Mouse (Mus musculus) stomach, postnatal 0 days (tissue): ENCODE measurements around the gene Thbs3. TPM values are rescaled to one million over a fixed set of nuclear protein-coding genes. Genes with fewer than 3 reads are reported as not detected.

Experiments used
- ATAC-seq: fragments of 200-750 bp; cut with Nextera tagmentation; 2 replicates; pipeline ENCODE4 v1.8.0; 2017; ENCODE audit not compliant: low FRiP score, low TSS enrichment
- DNase-seq: peaks from one replicate; pipeline ENCODE4 v3.0.0-alpha.2; 2016; ENCODE audit warnings: low spot score
- H3K27ac ChIP-seq: fragments of 300-500 bp; sonication (generic); replicated peaks from 2 replicates; pipeline ENCODE4 v1.5.1; 2014; ENCODE audit warnings: mild to moderate bottlenecking, control low read depth
- H3K27me3 ChIP-seq: fragments of 300-500 bp; sonication (generic); 2 replicates; pipeline ENCODE4 v1.6.1; 2014; ENCODE audit warnings: low read length; ENCODE audit not compliant: control insufficient read depth, insufficient read depth
- H3K36me3 ChIP-seq: fragments of 300-500 bp; sonication (generic); 2 replicates; pipeline ENCODE4 v1.6.1; 2014; ENCODE audit warnings: low read length, mixed read lengths; ENCODE audit not compliant: control insufficient read depth, insufficient read depth
- H3K4me1 ChIP-seq: fragments of 300-500 bp; sonication (generic); replicated peaks from 2 replicates; pipeline ENCODE4 v1.6.1; 2014; ENCODE audit warnings: antibody characterized with exemption; ENCODE audit not compliant: control insufficient read depth, insufficient read depth
- H3K4me2 ChIP-seq: fragments of 300-500 bp; sonication (generic); replicated peaks from 2 replicates; pipeline ENCODE4 v1.6.1; 2014; ENCODE audit warnings: low read depth, mild to moderate bottlenecking, control low read depth, moderate library complexity
- H3K4me3 ChIP-seq: fragments of 300-500 bp; sonication (generic); 2 replicates; pipeline ENCODE4 v1.5.1; 2014; ENCODE audit warnings: low read depth, low read length, control low read depth
- H3K9ac ChIP-seq: fragments of 300-500 bp; sonication (generic); 2 replicates; pipeline ENCODE4 v1.6.1; 2014; ENCODE audit warnings: mild to moderate bottlenecking, low read length, control low read depth, mixed read lengths
- H3K9me3 ChIP-seq: fragments of 300-500 bp; sonication (generic); 2 replicates; pipeline ENCODE4 v1.6.1; 2016; ENCODE audit warnings: low read length; ENCODE audit not compliant: control insufficient read depth
- CTCF ChIP-seq: IDR thresholded peaks from 2 replicates; pipeline ENCODE4 v1.5.1; 2016; ENCODE audit warnings: antibody characterized with exemption, low read depth, mild to moderate bottlenecking, moderate library complexity
- EP300 ChIP-seq: optimal IDR thresholded peaks from 2 replicates; pipeline ENCODE3; 2016; ENCODE audit warnings: antibody characterized with exemption
- WGBS: fragments of 180-500 bp; shearing (Covaris S2); extraction: QIAGEN DNeasy Blood & Tissue Kit; methylation state at CpG from one replicate; pipeline ENCODE4 v1.1.7; 2014; 5-methylcytosine and 5-hydroxymethylcytosine counted together
- polyA plus RNA-seq: library from polyadenylated mRNA; unstranded; fragments of >200 nt; fragmentation: Nextera tagmentation; extraction: Ambion mirVana; gene quantifications from 2 replicates; pipeline ENCODE4 v1.2.1, GENCODE M21; 2015

Thbs3 gene
- polyA plus RNA-seq, 1 experiment from 2014 or later: 25.5 TPM

GRCm38 (mm10) chr3:89226361-89226760, 11.4 kb downstream of the Thbs3 start:
- Histone ChIP-seq H3K9me3 (no peaks in the 10 kb centered on the region), H3K27ac (no peak overlapping the region), H3K4me3 (no peak overlapping the region), H3K27me3 (no peaks in the 10 kb centered on the region), H3K4me2 (no peak overlapping the region; the same call in 1 of the 2 replicates), H3K9ac (0 out of 2 replicates have a peak overlapping the region, but pooled peaks have one; percentile 23), H3K4me1 (peaks cover 3% of the 10 kb centered on the region; the same call in 1 of the 2 replicates), H3K36me3 (peaks cover 4% of the 10 kb centered on the region; the same call in 1 of the 2 replicates)
- TF ChIP-seq CTCF (no peak), EP300 (no peak)
- ATAC-seq (no peak), DNase-seq (no peak)
- 49% methylated on average over 11 of the region's 11 CpGs for WGBS

- DNase-seq: no peak
- peaks cover 3% of the 10 kb centered on the region; the same call in 1 of the 2 replicates for H3K4me1 ChIP-seq
- TF ChIP-seq CTCF (no peak), EP300 (no peak)
- peak within 1 kb of the TSS; percentile 38 for H3K4me3 ChIP-seq
- peak within 1 kb of the TSS; percentile 77 for H3K27ac ChIP-seq
- ATAC-seq: no peak
- no peaks in the 10 kb centered on the region for H3K27me3 ChIP-seq
- peak within 1 kb of the TSS; percentile 41; the same call in 1 of the 2 replicates for H3K9ac ChIP-seq
- H3K4me2 ChIP-seq: peak within 1 kb of the TSS; percentile 61
- H3K36me3 ChIP-seq: peaks cover 4% of the 10 kb centered on the region; the same call in 1 of the 2 replicates
- 10% methylated on average over 20 of the region's 21 CpGs for whole genome bisulfite sequencing
- no peaks in the 10 kb centered on the region for H3K9me3 ChIP-seq
These were observed 11.9 kb downstream of the Thbs3 start, which contains the start of gene Mtx1 for GRCm38 (mm10) chr3:89226900-89227299. Gene Mtx1, minus strand, starts transcription at chr3:89227088.

- Histone ChIP-seq H3K27me3 (no peaks in the 10 kb centered on the region), H3K4me2 (peak overlapping the region; percentile 61), H3K4me3 (peak overlapping the region; percentile 38), H3K9me3 (no peaks in the 10 kb centered on the region), H3K9ac (peak overlapping the region; percentile 41; the same call in 1 of the 2 replicates), H3K36me3 (peaks cover 4% of the 10 kb centered on the region; the same call in 1 of the 2 replicates), H3K4me1 (peaks cover 3% of the 10 kb centered on the region; the same call in 1 of the 2 replicates), H3K27ac (peak overlapping the region; percentile 77)
- WGBS: 3% methylated on average over 41 of the region's 41 CpGs
- ATAC-seq (peak; percentile 75), DNase-seq (peak; percentile 91)
- no peak for TF ChIP-seq CTCF
- no peak for TF ChIP-seq EP300
These were observed 12.6 kb downstream of the Thbs3 start for GRCm38 (mm10) chr3:89227307-89228179.

- peak overlapping the region; percentile 55 for H3K9ac ChIP-seq
These were observed 13.2 kb downstream of the Thbs3 start for GRCm38 (mm10) chr3:89228180-89228549.

GRCm38 (mm10) chr3:89228836-89229235, 13.9 kb downstream of the Thbs3 start, which contains the start of gene Muc1:
Gene Muc1, plus strand, starts transcription at chr3:89229057.
- DNase-seq (peak; percentile 89), ATAC-seq (peak; percentile 58)
- TF ChIP-seq CTCF: no peak
- peaks cover 3% of the 10 kb centered on the region; the same call in 1 of the 2 replicates for H3K4me1 ChIP-seq
- peaks cover 4% of the 10 kb centered on the region; the same call in 1 of the 2 replicates for H3K36me3 ChIP-seq
- H3K27ac ChIP-seq: peak within 1 kb of the TSS; percentile 77
- peak within 1 kb of the TSS; percentile 61 for H3K4me2 ChIP-seq
- peak within 1 kb of the TSS; percentile 55 for H3K9ac ChIP-seq
- no peaks in the 10 kb centered on the region for H3K9me3 ChIP-seq
- H3K27me3 ChIP-seq: no peaks in the 10 kb centered on the region
- H3K4me3 ChIP-seq: peak within 1 kb of the TSS; percentile 38
- WGBS: 31% methylated on average over 10 of the region's 10 CpGs

More at GRCm38 (mm10) chr3:89228180-89228549, 13.2 kb downstream of the Thbs3 start:
- H3K36me3 ChIP-seq: peaks cover 4% of the 10 kb centered on the region; the same call in 1 of the 2 replicates
- TF ChIP-seq CTCF: peak; percentile 98
- TF ChIP-seq EP300: no peak
- no peaks in the 10 kb centered on the region for H3K9me3 ChIP-seq
- H3K4me2 ChIP-seq: peak overlapping the region; percentile 61
- H3K27ac ChIP-seq: peak overlapping the region; percentile 77
- H3K4me3 ChIP-seq: peak overlapping the region; percentile 38
- H3K4me1 ChIP-seq: peaks cover 3% of the 10 kb centered on the region; the same call in 1 of the 2 replicates
- WGBS: under 1% methylated on average over 17 of the region's 20 CpGs
- peak; percentile 93 for DNase-seq
- H3K27me3 ChIP-seq: no peaks in the 10 kb centered on the region
- ATAC-seq: peak; percentile 61
